Mouse (Mus musculus) cerebellum, adult 9-10 months (tissue): ENCODE measurements around the gene Arhgef10l.
A peak's percentile ranks its signal among the peaks of the same experiment; 100 is the strongest.

Experiments used
- DNase-seq: peaks from one replicate; pipeline ENCODE4 v3.0.0; 2022

Arhgef10l gene

DNA sequence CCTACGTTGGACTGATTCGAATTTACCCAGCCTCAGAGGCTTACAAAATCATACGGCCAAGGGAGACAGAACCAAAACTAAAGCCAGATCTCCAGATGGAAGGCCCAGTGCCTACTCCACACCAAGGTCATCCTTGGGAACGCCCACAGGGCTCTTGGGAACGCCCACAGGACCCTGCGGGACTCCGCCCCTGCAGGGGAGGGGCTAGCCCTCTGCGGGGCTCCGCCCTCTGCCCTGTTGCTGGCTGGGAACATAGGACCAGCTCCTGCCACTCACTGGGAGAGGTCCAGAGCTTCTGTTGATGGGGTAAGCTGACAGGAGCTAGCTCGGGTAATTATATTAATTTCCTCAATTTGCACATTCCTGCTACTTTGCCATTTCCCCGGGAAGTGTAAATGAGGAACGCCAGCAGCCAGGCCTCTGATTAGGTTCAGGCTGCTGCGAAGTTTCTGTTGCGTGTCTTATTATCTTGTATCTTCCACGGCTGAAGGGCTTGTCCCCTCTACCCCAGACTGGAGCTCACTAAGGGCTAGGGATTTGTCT is 158.6 kb downstream of the Arhgef10l start:
- DNase-seq: no peak

DNA sequence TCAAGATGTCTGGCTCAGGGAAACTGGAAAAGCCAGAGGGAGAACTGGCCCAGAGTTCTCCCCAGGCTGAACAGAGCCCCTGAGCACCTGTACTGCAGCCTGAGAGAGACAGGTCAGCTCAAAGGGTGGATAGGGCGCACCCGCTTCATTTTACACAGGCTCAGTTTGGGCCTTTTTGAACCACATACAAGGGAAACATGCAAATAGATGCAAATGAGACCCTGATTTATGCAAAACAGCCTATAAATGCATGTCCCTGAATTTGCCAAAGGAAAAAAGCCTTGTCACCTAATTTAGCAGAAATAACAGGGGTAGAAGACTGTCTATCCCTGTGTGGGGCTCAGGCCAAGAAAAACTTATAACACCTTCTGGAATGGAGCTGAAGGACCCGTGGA is 160.2 kb downstream of the Arhgef10l start:
- no peak for DNase-seq

DNA sequence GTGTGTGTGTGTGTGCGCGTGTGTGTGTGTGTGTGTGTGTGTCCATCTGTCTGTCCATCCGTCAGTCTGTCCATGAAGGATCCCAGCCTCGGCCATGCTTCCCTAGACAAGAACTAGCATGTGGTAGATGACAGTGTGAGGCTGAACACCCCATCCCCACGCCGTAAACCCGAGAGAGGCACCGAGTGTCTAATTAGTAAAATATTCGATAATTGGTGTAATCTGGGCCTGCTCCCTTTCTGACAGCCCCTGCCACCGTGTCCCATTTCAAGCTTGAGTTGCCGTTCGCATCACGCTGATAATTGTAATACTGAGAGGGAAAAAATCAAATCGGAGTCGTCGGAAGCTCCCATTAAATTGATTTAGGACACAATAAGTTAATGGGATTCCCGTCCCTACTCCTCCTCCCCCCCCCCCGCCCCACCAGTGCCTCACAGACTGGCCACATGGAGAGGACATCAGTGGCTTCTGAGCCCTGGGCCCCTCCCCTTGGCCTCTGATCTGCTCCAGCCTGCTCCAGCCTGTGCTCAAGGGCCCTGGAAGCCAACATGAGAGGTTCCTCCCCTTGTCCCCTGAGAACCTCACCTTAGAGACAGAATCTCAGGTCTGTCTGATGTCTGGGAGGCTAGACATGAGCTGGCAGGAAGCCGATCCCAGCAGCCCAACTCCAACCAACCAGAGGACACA is 160.7 kb downstream of the Arhgef10l start:
- DNase-seq: no peak

DNA sequence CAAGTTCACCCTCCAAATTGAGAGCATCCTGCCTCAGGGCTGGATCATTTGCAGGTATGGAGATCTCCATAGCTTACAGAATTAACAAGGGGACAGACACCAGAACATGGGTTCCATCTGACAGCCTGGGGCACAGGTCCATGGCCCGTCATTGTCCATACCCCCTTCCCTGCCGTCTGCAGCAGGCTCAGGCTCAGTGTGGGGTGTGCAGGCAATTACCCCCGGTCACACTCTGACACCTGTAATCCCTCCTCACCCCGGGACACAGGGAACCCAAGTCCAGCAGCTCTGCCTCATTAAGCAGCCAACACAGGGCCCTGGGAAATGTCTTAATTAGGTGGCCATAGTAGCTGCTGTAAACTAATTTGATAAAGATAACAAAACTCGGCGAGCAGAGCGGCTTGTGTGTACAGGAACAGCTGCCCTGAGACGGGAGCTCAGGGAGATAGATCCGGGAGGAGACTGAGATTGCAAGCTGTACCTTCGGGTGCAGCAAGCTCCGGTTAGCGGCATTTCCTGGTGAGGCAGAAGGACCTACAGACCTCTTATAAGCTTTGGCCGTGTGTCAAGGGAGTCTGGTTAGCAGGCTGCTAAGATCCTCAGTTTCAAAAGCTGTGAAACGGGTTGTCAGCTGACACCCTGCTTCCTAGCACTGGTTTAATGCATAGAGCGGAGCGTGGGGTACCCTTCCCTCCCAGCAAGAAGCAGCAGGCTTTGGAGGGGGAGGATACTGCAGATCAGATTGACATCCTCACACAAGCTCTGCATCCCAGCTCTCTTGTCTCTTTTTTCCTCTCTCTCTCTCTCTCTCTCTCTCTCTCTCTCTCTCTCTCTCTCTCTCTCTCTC is 161.5 kb downstream of the Arhgef10l start:
- DNase-seq: no peak

DNA sequence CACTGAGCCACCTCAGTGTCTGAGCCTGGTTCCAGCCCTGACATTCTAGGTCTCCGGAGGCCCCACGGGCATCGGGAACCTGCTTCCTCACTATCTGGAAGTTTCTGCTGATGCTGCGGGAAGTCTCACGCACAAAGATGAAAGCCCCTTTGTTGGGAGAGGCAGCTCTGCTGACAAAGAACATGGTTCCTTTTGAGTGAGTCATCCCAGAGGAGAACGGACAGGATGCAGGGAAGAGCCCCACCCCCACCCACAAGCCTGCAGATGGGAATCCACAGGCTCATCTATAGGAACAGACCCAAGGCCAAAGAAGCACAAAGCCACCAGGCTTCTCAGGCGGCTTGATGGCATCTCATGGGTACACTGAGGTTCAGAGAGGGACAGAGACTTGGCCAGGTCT is 165.0 kb downstream of the Arhgef10l start:
- DNase-seq: no peak

DNA sequence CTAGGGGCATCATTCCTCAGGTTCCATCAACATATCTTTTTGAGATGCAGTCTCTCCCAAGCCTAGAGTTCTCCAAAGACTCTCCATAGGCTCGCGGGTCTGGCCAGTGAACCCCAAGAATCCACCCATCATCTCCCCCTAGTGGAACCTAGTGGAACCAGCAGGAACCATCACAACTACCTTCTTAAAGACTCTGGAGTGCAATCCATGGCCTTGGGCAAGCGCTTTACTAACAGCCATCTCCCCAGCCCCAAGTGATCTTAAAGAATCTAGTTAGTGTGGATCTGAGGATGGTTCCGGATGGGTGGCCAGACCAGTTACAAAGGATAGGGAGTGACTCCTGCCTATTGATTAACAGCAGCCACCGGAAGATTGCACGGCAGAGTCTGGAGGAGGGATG is 166.2 kb downstream of the Arhgef10l start:
- no peak for DNase-seq

DNA sequence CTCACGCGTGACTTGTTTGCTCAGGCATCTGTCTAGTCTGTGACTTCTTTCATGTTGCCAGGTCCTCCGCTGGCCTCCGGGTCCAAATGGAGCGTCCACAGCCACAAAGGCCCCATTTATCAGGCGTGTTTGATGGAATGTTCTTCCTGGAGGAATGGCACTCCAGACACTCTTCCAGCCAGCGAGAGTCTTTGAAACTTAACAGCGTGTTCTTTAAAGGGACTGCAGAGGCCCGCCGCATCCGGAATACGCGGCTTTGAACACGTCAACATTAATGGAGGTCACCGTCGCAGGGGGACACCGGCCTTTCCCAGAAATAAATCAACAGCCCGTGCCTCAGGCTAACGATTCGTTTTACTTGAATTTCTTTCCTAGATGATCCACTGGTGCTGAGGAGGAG is 168.6 kb downstream of the Arhgef10l start:
- DNase-seq: no peak

DNA sequence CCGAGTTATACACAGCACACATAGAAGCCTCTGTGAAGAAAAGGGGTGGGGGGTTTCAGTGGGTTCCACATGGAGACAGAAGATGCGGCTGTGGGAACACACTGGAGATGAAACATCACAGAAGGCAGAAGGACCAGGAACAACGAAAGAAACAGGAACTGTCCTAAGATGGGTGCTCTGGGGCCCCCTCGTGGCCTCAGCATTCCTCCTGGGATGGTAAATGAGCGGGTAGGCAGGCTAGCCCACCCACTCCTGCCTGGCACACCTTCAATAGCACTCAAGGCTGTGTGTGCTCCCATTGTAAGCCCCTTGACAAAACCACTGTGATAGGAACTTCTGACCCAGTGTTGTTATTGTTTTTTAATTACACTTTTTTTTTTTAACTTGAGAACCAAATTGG is 174.3 kb downstream of the Arhgef10l start:
- no peak for DNase-seq

DNA sequence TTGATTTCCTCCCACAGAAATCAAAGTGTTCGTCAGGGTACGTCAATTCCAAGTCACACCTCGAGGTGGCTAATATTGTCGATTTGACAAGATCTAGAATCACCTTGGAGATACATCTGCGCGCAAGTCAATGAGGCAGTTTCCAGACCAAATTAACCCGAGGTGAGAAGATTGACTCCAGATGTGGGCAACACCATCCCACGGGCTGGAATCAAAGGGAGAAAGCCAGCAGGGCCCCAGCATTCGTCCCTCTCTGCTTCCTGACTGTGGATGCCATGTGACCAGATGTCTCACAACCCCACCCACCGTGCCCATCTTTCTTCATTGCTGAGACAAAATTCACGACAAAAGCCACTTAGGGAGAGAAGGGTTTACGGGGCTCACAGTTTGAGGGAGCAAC is 180.4 kb downstream of the Arhgef10l start:
- DNase-seq: no peak

DNA sequence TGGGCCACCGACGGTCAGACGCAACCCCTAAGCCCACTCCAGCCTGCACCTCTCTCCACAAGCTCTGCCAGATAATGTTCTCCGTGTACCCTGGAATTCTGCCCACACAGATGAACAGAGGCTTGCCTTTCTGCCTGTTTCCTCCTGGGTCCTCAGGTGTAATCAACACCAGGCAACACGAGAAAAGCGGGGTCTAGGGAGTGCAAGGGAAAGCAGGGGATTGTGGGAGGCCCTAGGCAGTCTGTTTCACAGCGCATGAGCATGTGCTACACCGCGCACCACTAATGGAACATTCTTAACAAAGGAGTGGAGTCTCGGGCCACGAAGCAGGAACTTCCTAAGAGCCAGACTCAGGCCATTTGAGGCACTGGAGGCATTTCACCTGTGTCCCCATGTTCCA is 182.7 kb downstream of the Arhgef10l start:
- no peak for DNase-seq

DNA sequence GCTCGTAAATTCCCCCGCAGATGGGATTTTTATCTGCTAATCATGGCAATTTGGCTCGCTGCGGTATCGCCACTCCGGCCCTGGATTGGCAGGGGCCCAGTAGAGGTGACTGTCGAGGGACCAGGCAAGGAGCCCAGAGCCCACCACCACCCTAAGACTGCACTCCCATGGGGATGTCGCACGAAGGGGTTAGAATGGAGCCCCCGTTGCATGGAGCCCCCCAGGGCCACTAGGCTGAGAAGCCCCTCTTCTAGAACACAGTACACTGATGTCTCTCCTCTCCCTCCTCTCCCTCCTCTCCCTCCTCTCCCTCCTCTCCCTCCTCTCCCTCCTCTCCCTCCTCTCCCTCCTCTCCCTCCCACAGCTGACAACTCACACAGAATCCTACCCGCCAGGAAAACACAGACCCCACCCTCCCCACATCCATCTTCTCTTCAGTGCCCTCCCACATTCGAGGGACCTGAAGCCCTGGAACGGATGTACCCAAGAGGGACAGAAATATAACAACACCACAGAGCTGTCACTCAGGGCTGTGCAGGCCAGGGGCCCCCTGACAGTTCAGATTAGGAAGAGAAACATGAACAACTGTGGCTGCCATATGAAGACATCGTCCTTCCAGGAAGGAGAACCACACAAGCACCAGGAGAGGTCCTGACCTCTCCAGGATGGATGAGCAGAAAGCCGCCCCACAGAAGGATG is 185.3 kb downstream of the Arhgef10l start:
- no peak for DNase-seq

DNA sequence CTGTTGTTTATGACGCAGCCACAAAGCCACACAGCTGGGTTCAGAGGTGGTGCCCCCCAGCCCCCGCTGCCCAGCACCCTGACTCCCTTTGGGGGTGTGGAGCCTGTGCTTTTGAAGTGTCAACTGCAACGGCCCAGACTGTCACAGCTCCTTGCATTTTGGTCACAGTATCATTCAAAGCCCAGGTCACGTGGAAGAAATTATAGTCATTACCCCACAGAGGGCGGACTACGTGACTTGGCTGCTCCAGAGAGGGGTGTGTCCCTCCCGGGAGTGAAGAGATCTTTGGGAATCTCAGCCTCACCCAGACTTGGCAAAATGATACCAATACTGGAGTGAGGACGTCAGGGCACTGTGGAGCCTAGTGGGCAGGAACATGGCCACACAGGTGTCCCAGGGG is 190.6 kb downstream of the Arhgef10l start:
- no peak for DNase-seq

DNA sequence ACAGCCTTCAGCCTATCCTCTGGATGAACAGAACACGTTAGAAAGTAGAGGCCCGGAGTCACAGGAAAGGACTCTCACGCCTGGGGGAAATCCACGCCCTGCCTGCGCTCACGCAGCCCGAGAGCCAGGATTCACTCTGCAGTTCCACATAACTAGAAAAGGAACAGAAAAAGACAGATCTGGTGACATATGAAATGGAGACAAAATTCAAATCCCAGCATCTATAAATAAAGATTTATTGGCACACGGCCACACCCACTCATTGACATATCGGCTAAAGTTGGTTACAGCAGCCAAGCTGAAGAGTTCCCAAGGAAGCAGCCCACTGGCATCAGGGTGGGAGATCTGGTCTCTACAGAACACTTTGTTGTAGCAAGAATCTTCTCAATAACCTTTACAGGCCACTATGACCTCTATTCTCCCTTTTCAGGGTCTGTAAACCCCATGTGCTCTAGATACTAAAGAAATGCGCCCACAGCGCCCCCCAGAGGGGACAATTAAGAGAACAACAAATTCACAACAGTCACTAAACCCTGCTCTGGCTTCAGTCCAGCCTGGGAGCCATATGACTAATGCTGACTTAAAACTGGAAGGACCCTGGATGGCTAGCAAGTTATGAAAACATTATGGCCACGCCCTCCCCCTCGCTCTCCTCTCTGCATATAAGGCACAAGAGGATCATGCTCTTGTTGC is 195.9 kb downstream of the Arhgef10l start:
- peak; percentile 16 for DNase-seq

DNA sequence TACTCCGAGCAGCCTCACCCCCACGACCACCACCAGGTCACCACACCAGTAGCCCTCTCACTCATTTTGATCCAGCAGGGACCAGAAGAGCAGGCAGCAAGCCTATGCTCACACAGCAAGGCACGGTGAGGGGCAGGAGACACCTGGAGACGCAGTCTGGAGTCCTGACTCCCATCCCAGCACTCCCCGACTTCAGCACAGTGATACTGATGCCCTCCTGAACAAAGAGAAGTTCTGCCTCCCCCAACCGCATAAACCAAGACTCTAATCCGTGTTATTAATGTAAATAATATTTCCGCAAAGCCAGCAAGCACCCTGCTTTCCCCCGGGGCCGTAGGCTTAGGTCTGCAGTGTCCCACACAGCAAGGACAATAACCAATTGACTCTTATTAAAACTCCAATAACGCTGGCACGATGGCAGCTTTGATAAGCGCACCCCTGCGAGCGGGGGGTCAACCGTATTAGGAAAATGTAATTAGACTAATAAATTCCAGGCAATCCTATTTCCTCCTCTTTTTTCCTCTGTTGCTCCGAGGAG is 198.5 kb downstream of the Arhgef10l start:
- DNase-seq: no peak
